Mouse (Mus musculus): Measurements from ENCODE around the gene Cnot1. TPM values are rescaled to one million over a fixed set of nuclear protein-coding genes. Genes with fewer than 3 reads are reported as not detected.

The Cnot1 gene
- total and polyA plus RNA-seq, 2 experiments from 2014 or later, result 25.0 to 143 TPM

DNA sequence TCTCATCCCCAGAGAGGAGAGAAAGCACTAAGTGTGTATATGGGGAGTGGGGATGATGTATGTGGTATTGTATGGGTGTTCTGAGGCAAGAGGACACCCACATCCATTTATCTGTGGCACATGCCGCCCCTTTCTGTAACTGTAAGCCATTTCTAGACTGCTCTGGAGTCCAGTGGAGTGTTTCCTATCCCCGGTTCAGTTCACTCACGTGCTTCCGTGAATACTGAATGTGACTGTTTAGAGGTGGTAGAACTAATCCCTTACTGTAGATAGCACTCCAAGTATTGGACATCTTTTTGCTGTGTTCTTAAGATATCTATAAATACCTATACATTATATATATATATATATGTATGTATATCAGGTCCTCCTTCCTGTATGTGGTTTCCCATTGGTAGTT, 92.9 kb downstream of the Cnot1 start:
- DNase-seq, result no peak
- Histone ChIP-seq H3K27ac (ENCODE audit: low read depth, low read length) (no peak overlapping the region), H3K4me3 (ENCODE audit: low read depth, low read length) (no peak overlapping the region), H3K9ac (no peak overlapping the region), H3K27me3 (ENCODE audit: insufficient read depth, low read length) (no peaks in the 10 kb centered on the region), H3K4me1 (ENCODE audit: insufficient read depth) (peaks cover 9% of the 10 kb centered on the region), H3K9me3 (ENCODE audit: low read length) (no peaks in the 10 kb centered on the region), H3K36me3 (ENCODE audit: insufficient read depth) (peaks cover 65% of the 10 kb centered on the region), H3K4me2 (ENCODE audit: low read depth) (no peak overlapping the region)
- TF ChIP-seq CTCF (IDR thresholded peaks at IDR 0.05; ENCODE audit: low read depth), result no peak
- 94% methylated on average over 4 of the region's 4 CpGs for WGBS
- no peak for ATAC-seq

DNA sequence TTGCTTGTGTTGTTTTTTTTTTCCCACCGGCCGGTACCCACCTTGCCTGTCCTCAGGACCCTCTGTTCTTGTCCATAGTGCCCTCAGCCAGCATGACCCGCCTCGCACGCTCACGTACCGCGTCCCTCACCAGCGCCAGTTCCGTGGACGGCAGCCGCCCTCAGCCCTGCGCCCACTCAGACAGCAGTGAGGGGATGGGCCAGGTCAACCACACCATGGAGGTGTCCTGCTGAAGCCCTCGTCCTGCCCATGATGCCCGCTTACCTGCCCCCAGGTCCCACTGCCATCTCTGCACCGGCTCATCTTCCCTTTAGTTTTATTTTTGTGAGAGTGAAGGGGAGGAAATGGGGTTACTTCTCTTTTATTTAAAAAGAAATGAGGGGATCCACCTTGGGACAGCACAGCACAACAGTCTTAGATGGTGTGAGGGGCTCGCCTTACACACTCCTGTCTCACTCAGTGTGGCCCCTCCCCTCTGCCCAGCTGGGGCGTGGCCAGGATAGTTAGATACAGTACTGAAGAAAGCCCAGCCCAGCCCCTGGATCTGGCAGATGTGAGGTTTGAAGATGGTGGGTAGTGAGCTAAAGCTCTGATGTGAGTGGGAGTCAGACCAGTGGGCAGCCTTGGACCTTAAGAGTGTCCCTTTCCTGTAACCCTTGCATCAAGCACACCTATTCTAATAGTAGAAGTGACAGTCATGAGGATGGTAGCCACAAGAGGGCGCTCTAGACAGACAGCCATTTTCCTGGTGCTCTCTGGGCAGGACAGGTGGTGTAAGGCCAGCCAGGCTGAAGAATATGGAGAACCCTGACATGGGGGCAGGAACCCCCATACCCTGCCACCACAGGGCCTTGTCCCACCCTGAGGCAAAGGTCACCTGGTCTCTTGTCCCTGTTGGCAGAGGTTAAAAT, 93.9 kb downstream of the Cnot1 start:
- Histone ChIP-seq H3K4me2 (ENCODE audit: low read depth) (no peak overlapping the region), H3K9me3 (ENCODE audit: low read length) (no peaks in the 10 kb centered on the region), H3K36me3 (ENCODE audit: insufficient read depth) (peaks cover 66% of the 10 kb centered on the region), H3K27me3 (ENCODE audit: insufficient read depth, low read length) (no peaks in the 10 kb centered on the region), H3K4me3 (ENCODE audit: low read depth, low read length) (no peak overlapping the region), H3K27ac (ENCODE audit: low read depth, low read length) (no peak overlapping the region), H3K9ac (no peak overlapping the region), H3K4me1 (ENCODE audit: insufficient read depth) (peaks cover 9% of the 10 kb centered on the region)
- TF ChIP-seq CTCF (IDR thresholded peaks at IDR 0.05; ENCODE audit: low read depth), result peak; percentile 81
- ATAC-seq (no peak), DNase-seq (peak; percentile 69)
- 80% methylated on average over 19 of the region's 19 CpGs for WGBS

DNA sequence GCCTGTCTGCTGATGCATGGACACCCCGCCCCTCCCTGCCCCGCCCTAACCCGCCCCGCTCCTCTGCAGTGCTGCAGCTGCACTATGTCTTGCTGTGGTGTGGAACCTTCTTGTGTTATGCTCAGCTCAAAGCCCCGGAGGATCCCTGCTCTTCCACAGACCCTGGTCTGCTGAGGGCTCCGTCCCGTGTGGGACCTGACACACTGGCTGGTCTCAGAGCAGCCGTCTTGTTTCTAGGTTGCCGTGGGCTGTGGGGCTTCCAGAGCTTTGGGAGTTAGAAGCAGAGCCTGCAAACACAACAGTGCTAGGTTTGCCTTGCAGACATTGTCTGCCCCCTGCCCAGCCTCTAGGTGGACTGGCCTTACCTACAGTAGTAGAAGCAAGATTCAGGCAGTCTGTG, 94.9 kb downstream of the Cnot1 start:
- no peak for TF ChIP-seq CTCF (IDR thresholded peaks at IDR 0.05; ENCODE audit: low read depth)
- Histone ChIP-seq H3K27ac (ENCODE audit: low read depth, low read length) (no peak overlapping the region), H3K4me1 (ENCODE audit: insufficient read depth) (peaks cover 9% of the 10 kb centered on the region), H3K36me3 (ENCODE audit: insufficient read depth) (peaks cover 67% of the 10 kb centered on the region), H3K9me3 (ENCODE audit: low read length) (no peaks in the 10 kb centered on the region), H3K4me2 (ENCODE audit: low read depth) (no peak overlapping the region), H3K27me3 (ENCODE audit: insufficient read depth, low read length) (no peaks in the 10 kb centered on the region), H3K9ac (no peak overlapping the region), H3K4me3 (ENCODE audit: low read depth, low read length) (no peak overlapping the region)
- DNase-seq, result no peak
- ATAC-seq, result no peak
- 88% methylated on average over 9 of the region's 9 CpGs for WGBS

DNA sequence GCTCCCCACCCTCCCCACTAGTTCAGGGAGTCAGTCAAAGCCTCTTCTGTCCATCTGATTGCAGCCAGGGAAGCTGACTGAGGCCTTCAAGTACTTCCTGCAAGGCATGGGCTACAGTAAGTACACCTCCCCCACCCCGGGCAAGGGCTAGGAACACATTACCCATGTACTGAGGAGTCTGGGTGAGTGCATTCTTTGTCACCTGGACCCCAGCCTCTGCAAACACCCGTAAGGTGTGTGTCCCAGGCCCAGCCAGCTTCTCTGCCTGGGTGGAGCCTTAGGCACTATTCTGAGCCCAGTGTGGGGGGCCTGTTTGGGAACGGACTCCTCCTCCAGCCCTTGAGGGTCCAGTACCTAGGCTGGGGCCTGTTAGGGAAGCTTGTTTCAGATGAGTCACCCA, 96.2 kb downstream of the Cnot1 start:
- Histone ChIP-seq H3K36me3 (ENCODE audit: insufficient read depth) (peaks cover 81% of the 10 kb centered on the region), H3K27ac (ENCODE audit: low read depth, low read length) (no peak overlapping the region), H3K4me3 (ENCODE audit: low read depth, low read length) (no peak overlapping the region), H3K9ac (no peak overlapping the region), H3K4me2 (ENCODE audit: low read depth) (no peak overlapping the region), H3K9me3 (ENCODE audit: low read length) (no peaks in the 10 kb centered on the region), H3K27me3 (ENCODE audit: insufficient read depth, low read length) (no peaks in the 10 kb centered on the region), H3K4me1 (ENCODE audit: insufficient read depth) (peaks cover 5% of the 10 kb centered on the region; the same call in 1 of the 2 replicates)
- WGBS, result 82% methylated on average over 3 of the region's 3 CpGs
- ATAC-seq (no peak), DNase-seq (no peak)
- TF ChIP-seq CTCF (IDR thresholded peaks at IDR 0.05; ENCODE audit: low read depth), result no peak

DNA sequence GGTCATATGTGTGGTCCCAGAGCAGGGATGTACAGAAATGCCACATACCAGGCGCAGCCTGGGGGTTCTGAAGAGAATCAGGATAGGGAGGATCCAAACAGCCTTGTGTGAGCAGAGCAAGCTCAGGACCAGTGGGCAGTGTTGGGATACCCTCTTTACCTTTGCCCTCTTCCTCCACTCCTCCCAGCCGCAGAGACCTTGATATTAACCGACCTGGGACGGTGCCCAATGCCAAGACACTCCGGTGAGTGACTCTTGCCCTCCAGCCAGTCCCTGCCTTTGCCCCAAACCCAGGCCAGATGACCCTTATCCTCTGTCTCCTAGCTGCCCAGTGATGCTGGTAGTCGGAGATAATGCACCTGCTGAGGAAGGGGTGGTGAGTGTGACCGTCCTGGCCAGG, 97.7 kb downstream of the Cnot1 start:
- ATAC-seq (no peak), DNase-seq (no peak)
- H3K27me3 ChIP-seq (ENCODE audit: insufficient read depth, low read length), result no peaks in the 10 kb centered on the region
- no peak overlapping the region for H3K27ac ChIP-seq (ENCODE audit: low read depth, low read length)
- no peaks in the 10 kb centered on the region; the same call in 1 of the 2 replicates for H3K4me1 ChIP-seq (ENCODE audit: insufficient read depth)
- H3K4me2 ChIP-seq (ENCODE audit: low read depth), result no peak overlapping the region
- 85% methylated on average over 7 of the region's 7 CpGs for WGBS
- H3K4me3 ChIP-seq (ENCODE audit: low read depth, low read length), result no peak overlapping the region
- peaks cover 88% of the 10 kb centered on the region for H3K36me3 ChIP-seq (ENCODE audit: insufficient read depth)
- H3K9me3 ChIP-seq (ENCODE audit: low read length), result no peaks in the 10 kb centered on the region
- TF ChIP-seq CTCF (IDR thresholded peaks at IDR 0.05; ENCODE audit: low read depth), result no peak
- H3K9ac ChIP-seq, result no peak overlapping the region

DNA sequence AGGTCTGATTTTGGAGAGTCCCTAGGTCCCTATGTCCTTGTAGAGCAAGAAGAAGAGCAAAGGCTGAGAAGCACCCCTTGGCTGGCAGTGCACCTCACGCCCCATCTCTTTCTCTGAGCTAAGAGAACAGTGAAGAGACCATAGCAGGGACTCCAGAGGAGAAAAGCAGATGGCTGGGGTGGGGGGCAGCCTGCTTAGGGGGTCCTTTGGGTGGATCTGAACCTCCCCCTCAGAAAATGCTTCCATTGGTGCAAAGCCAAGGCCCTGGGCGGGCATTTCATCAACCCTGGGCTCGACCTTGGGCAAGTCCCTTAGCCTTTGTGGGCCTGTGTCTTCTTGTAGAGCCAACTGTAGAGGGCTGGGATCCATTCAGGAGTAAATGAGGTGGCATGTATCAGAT, 102.7 kb downstream of the Cnot1 start:
- TF ChIP-seq CTCF (IDR thresholded peaks at IDR 0.05; ENCODE audit: low read depth), result no peak
- DNase-seq (no peak), ATAC-seq (no peak)
- Histone ChIP-seq H3K36me3 (ENCODE audit: insufficient read depth) (peaks cover 43% of the 10 kb centered on the region), H3K4me1 (ENCODE audit: insufficient read depth) (peaks cover 20% of the 10 kb centered on the region), H3K4me2 (ENCODE audit: low read depth) (peak overlapping the region; percentile 90), H3K27me3 (ENCODE audit: insufficient read depth, low read length) (no peaks in the 10 kb centered on the region), H3K4me3 (ENCODE audit: low read depth, low read length) (peak overlapping the region; percentile 85; the same call in 1 of the 2 replicates), H3K9ac (peak overlapping the region; percentile 82), H3K9me3 (ENCODE audit: low read length) (no peaks in the 10 kb centered on the region), H3K27ac (ENCODE audit: low read depth, low read length) (peak overlapping the region; percentile 29; the same call in 1 of the 2 replicates)
- 94% methylated on average over 3 of the region's 3 CpGs for WGBS

Measured in forebrain, postnatal 0 days (tissue).